Mouse (Mus musculus) ZHBTc4 (cell line): ENCODE measurements around the gene Ppp6r2.
A peak's percentile ranks its signal among the peaks of the same experiment; 100 is the strongest.

Experiments used
- DNase-seq: peaks from one replicate; pipeline ENCODE4 v3.0.0-alpha.2; 2011; ENCODE audit warnings: low read depth, low spot score

Gene Ppp6r2

GRCm38 (mm10) chr15:89249063-89249462 lies 37.7 kb downstream of the Ppp6r2 start:
- DNase-seq = no peak

- no peak for DNase-seq
Measured at GRCm38 (mm10) chr15:89255330-89255729, 44.0 kb downstream of the Ppp6r2 start.

GRCm38 (mm10) chr15:89258997-89259396 lies 47.6 kb downstream of the Ppp6r2 start:
- DNase-seq = no peak

GRCm38 (mm10) chr15:89264485-89264884 lies 53.1 kb downstream of the Ppp6r2 start:
- no peak for DNase-seq

GRCm38 (mm10) chr15:89275497-89275896 lies 64.1 kb downstream of the Ppp6r2 start:
- no peak for DNase-seq

GRCm38 (mm10) chr15:89277366-89277765 lies 66.0 kb downstream of the Ppp6r2 start:
- no peak for DNase-seq

GRCm38 (mm10) chr15:89282546-89282945 lies 71.2 kb downstream of the Ppp6r2 start:
- DNase-seq = no peak

GRCm38 (mm10) chr15:89284094-89284493 lies 72.7 kb downstream of the Ppp6r2 start:
- no peak for DNase-seq

- no peak for DNase-seq
Measured at GRCm38 (mm10) chr15:89285004-89285403, 73.7 kb downstream of the Ppp6r2 start.

- no peak for DNase-seq
Measured at GRCm38 (mm10) chr15:89285478-89285877, 74.1 kb downstream of the Ppp6r2 start.

GRCm38 (mm10) chr15:89286114-89286513 lies 74.8 kb downstream of the Ppp6r2 start:
- no peak for DNase-seq

GRCm38 (mm10) chr15:89286582-89286981 lies 75.2 kb downstream of the Ppp6r2 start:
- no peak for DNase-seq

GRCm38 (mm10) chr15:89288227-89288767 lies 76.9 kb downstream of the Ppp6r2 start:
- DNase-seq = no peak

- no peak for DNase-seq
Measured at GRCm38 (mm10) chr15:89289455-89289854, 78.1 kb downstream of the Ppp6r2 start.

GRCm38 (mm10) chr15:89291521-89291920 lies 80.2 kb downstream of the Ppp6r2 start:
- peak; percentile 57 for DNase-seq

GRCm38 (mm10) chr15:89292795-89293194 lies 81.4 kb downstream of the Ppp6r2 start:
- no peak for DNase-seq

GRCm38 (mm10) chr15:89293778-89294177 lies 82.4 kb downstream of the Ppp6r2 start:
- DNase-seq = no peak

GRCm38 (mm10) chr15:89295580-89296165 lies 84.3 kb downstream of the Ppp6r2 start:
- no peak for DNase-seq

GRCm38 (mm10) chr15:89296465-89296864 lies 85.1 kb downstream of the Ppp6r2 start:
- DNase-seq = no peak

- DNase-seq = no peak
Measured at GRCm38 (mm10) chr15:89297695-89298094, 86.3 kb downstream of the Ppp6r2 start.

GRCm38 (mm10) chr15:89300180-89300579 lies 88.8 kb downstream of the Ppp6r2 start:
- no peak for DNase-seq

- no peak for DNase-seq
Measured at GRCm38 (mm10) chr15:89300600-89300999, 89.2 kb downstream of the Ppp6r2 start.

- no peak for DNase-seq
Measured at GRCm38 (mm10) chr15:89305966-89306365, 94.6 kb downstream of the Ppp6r2 start.

- no peak for DNase-seq
Measured at GRCm38 (mm10) chr15:89307461-89307860, 96.1 kb downstream of the Ppp6r2 start.
